Mouse (Mus musculus) lung, embryonic 16.5 days (tissue): Measurements from ENCODE around the gene Eid2. TPM values are rescaled to one million over a fixed set of nuclear protein-coding genes. Genes with fewer than 3 reads are reported as not detected.

Experiments used
- ATAC-seq: fragments of 200-750 bp; cut with Nextera tagmentation; 2 replicates; pipeline ENCODE4 v1.8.0; 2017; ENCODE audit warnings: low read depth, mild to moderate bottlenecking, moderate library complexity
- H3K27ac ChIP-seq: fragments of 300-500 bp; sonication (generic); 2 replicates; pipeline ENCODE4 v1.5.1; 2014; ENCODE audit warnings: mild to moderate bottlenecking, control low read depth, low read length
- H3K27me3 ChIP-seq: fragments of 300-500 bp; sonication (generic); 2 replicates; pipeline ENCODE4 v1.6.1; 2014; ENCODE audit warnings: low read depth, low read length, mixed read lengths; ENCODE audit not compliant: control insufficient read depth, insufficient read depth
- H3K36me3 ChIP-seq: fragments of 300-500 bp; sonication (generic); 2 replicates; pipeline ENCODE4 v1.6.1; 2014; ENCODE audit warnings: low read length; ENCODE audit not compliant: control insufficient read depth, insufficient read depth
- H3K4me1 ChIP-seq: fragments of 300-500 bp; sonication (generic); replicated peaks from 2 replicates; pipeline ENCODE4 v1.6.1; 2014; ENCODE audit warnings: low read length, mixed read lengths; ENCODE audit not compliant: control insufficient read depth, insufficient read depth
- H3K4me2 ChIP-seq: fragments of 300-500 bp; sonication (generic); 2 replicates; pipeline ENCODE4 v1.6.1; 2014; ENCODE audit warnings: low read depth, low read length, control low read depth
- H3K4me3 ChIP-seq: fragments of 300-500 bp; sonication (generic); 2 replicates; pipeline ENCODE4 v1.5.1; 2014; ENCODE audit warnings: mild to moderate bottlenecking, low read length, control low read depth
- H3K9ac ChIP-seq: fragments of 300-500 bp; sonication (generic); 2 replicates; pipeline ENCODE4 v1.6.1; 2014; ENCODE audit warnings: low read length, control low read depth
- H3K9me3 ChIP-seq: fragments of 300-500 bp; sonication (generic); 2 replicates; pipeline ENCODE4 v1.6.1; 2016; ENCODE audit warnings: low read length; ENCODE audit not compliant: control insufficient read depth
- WGBS: fragments of 180-500 bp; shearing (Covaris S2); extraction: QIAGEN DNeasy Blood & Tissue Kit; methylation state at CpG from one replicate; pipeline ENCODE4 v1.1.7; 2014; 5-methylcytosine and 5-hydroxymethylcytosine counted together
- polyA plus RNA-seq: library from polyadenylated mRNA; unstranded; fragments of >200 nt; fragmentation: Nextera tagmentation; extraction: Ambion mirVana; gene quantifications from 2 replicates; pipeline ENCODE4 v1.2.1, GENCODE M21; 2015

Gene Eid2
- polyA plus RNA-seq, 1 experiment from 2014 or later: 1.2 TPM

GRCm38 (mm10) chr7:28262861-28263260, 4.8 kb upstream of the Eid2 start:
- no peaks in the 10 kb centered on the region for H3K36me3 ChIP-seq
- no peaks in the 10 kb centered on the region for H3K27me3 ChIP-seq
- no peaks in the 10 kb centered on the region for H3K4me1 ChIP-seq
- WGBS: 45% methylated on average over 5 of the region's 5 CpGs
- no peaks in the 10 kb centered on the region for H3K9me3 ChIP-seq
- no peak for ATAC-seq
- no peak overlapping the region for H3K9ac ChIP-seq
- H3K4me3 ChIP-seq: no peak overlapping the region
- H3K4me2 ChIP-seq: no peak overlapping the region
- no peak overlapping the region for H3K27ac ChIP-seq

DNA sequence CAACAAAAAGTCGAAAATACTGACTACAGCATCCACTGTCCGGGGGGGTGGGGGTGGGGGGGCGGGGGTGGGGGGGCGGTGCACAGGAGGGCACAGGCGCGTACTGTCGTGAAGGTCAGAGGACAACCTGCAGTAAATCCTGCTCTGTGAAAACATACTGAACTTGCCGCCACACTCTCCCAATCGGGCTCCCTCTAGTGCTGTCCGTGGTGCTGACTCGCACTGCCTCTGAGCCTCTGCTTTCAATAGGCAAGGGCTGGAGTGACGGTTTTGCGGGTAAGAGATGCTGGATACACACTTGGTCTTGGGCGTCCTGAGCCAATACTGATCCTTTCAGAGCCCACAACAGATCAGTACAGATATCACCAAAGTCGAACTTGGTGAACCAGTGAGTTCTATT, 3.9 kb upstream of the Eid2 start:
- Histone ChIP-seq H3K4me2 (no peak overlapping the region), H3K27me3 (no peaks in the 10 kb centered on the region), H3K27ac (no peak overlapping the region), H3K9me3 (no peaks in the 10 kb centered on the region), H3K4me1 (peaks cover 5% of the 10 kb centered on the region), H3K36me3 (no peaks in the 10 kb centered on the region), H3K9ac (no peak overlapping the region), H3K4me3 (no peak overlapping the region)
- WGBS: 4% methylated on average over 15 of the region's 15 CpGs
- 0 out of 2 replicates have a peak, but pooled peaks have one; percentile 21 for ATAC-seq

- H3K4me3 ChIP-seq: no peak overlapping the region
- no peak overlapping the region for H3K27ac ChIP-seq
- no peaks in the 10 kb centered on the region for H3K27me3 ChIP-seq
- H3K9me3 ChIP-seq: no peaks in the 10 kb centered on the region
- no peak overlapping the region for H3K9ac ChIP-seq
- H3K36me3 ChIP-seq: no peaks in the 10 kb centered on the region
- peaks cover 10% of the 10 kb centered on the region for H3K4me1 ChIP-seq
- H3K4me2 ChIP-seq: no peak overlapping the region
- ATAC-seq: no peak
- WGBS: 88% methylated on average over 13 of the region's 13 CpGs
Measured at GRCm38 (mm10) chr7:28265391-28265790, 2.3 kb upstream of the Eid2 start.

GRCm38 (mm10) chr7:28268042-28268531, 406 bp downstream of the Eid2 start:
- Histone ChIP-seq H3K27ac (peak overlapping the region; percentile 68), H3K9me3 (no peaks in the 10 kb centered on the region), H3K4me1 (peaks cover 10% of the 10 kb centered on the region), H3K27me3 (no peaks in the 10 kb centered on the region), H3K36me3 (0 out of 2 replicates have a peak, but pooled peaks cover 2% of the 10 kb centered on the region), H3K4me2 (peak overlapping the region; percentile 81), H3K9ac (peak overlapping the region; percentile 98), H3K4me3 (peak overlapping the region; percentile 86)
- under 1% methylated on average over 46 of the region's 62 CpGs for WGBS
- peak; percentile 76 for ATAC-seq

- ATAC-seq: no peak
- 0 out of 2 replicates have a peak, but pooled peaks cover 2% of the 10 kb centered on the region for H3K36me3 ChIP-seq
- H3K27ac ChIP-seq: peak overlapping the region; percentile 68
- 16% methylated on average over 16 of the region's 16 CpGs for WGBS
- no peaks in the 10 kb centered on the region for H3K9me3 ChIP-seq
- no peaks in the 10 kb centered on the region for H3K27me3 ChIP-seq
- peaks cover 10% of the 10 kb centered on the region for H3K4me1 ChIP-seq
- peak overlapping the region; percentile 86 for H3K4me3 ChIP-seq
- peak overlapping the region; percentile 98 for H3K9ac ChIP-seq
- H3K4me2 ChIP-seq: peak overlapping the region; percentile 81
Measured at GRCm38 (mm10) chr7:28268576-28268975, 895 bp downstream of the Eid2 start.

DNA sequence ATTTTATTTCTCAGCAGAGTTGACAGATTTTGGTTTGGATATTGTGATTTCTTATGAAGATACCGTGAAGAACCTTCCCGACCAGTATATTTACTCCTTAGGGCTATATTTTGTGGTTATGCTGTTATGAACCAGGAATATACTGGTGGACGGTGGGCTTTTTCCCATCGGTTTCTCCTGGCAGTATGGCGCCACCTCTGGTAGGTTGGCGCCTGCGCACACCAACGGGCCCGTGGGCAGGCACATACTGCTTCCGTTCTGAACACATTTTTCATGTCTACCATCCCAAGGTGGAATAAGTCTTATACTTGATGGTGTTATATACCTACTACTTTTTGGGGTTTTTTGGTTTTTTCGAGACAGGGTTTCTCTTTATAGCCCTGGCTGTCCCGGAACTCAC, 1.7 kb downstream of the Eid2 start:
- Histone ChIP-seq H3K27me3 (no peaks in the 10 kb centered on the region), H3K27ac (no peak overlapping the region), H3K4me1 (peaks cover 10% of the 10 kb centered on the region), H3K4me2 (peak overlapping the region; percentile 81; the same call in 1 of the 2 replicates), H3K4me3 (no peak overlapping the region), H3K9me3 (no peaks in the 10 kb centered on the region), H3K9ac (no peak overlapping the region), H3K36me3 (0 out of 2 replicates have a peak, but pooled peaks cover 2% of the 10 kb centered on the region)
- no peak for ATAC-seq
- WGBS: 91% methylated on average over 12 of the region's 12 CpGs

DNA sequence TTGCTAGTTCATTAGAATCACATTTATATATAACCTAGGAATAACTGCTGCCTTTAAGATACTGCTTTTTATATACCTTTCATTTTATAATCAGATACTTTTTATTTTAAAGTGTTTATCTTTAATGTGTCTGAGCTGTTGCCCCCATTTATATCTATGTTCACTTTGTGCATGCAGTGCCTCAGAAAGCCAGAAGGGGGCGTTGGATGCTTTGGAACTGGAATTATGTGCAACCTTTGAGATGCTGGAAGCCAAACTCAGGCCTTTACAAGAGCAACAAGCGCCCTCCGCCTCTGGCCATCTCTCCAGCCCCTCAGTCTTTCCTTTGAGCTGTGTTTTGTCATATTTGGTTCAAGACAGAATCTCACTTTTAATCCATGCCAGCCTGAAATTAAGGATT, 4.1 kb downstream of the Eid2 start:
- WGBS: 70% methylated on average over 3 of the region's 3 CpGs
- Histone ChIP-seq H3K4me1 (peaks cover 10% of the 10 kb centered on the region), H3K4me3 (no peak overlapping the region), H3K4me2 (no peak overlapping the region), H3K27ac (no peak overlapping the region), H3K9ac (no peak overlapping the region), H3K27me3 (no peaks in the 10 kb centered on the region), H3K36me3 (0 out of 2 replicates have a peak, but pooled peaks cover 2% of the 10 kb centered on the region), H3K9me3 (no peaks in the 10 kb centered on the region)
- ATAC-seq: no peak

GRCm38 (mm10) chr7:28277237-28277614, 9.5 kb downstream of the Eid2 start:
- ATAC-seq: peak; percentile 5; the same call in 1 of the 2 replicates
- no peak overlapping the region; the same call in 1 of the 2 replicates for H3K4me3 ChIP-seq
- H3K27ac ChIP-seq: no peak overlapping the region
- no peak overlapping the region for H3K9ac ChIP-seq
- H3K4me2 ChIP-seq: no peak overlapping the region
- H3K4me1 ChIP-seq: peaks cover 9% of the 10 kb centered on the region
- no peaks in the 10 kb centered on the region for H3K27me3 ChIP-seq
- H3K36me3 ChIP-seq: no peaks in the 10 kb centered on the region
- no peaks in the 10 kb centered on the region for H3K9me3 ChIP-seq
- WGBS: 59% methylated on average over 8 of the region's 8 CpGs

- no peaks in the 10 kb centered on the region for H3K9me3 ChIP-seq
- H3K9ac ChIP-seq: peak within 1 kb of the TSS; percentile 95
- H3K4me1 ChIP-seq: peaks cover 9% of the 10 kb centered on the region
- ATAC-seq: peak; percentile 83
- peak within 1 kb of the TSS; percentile 85 for H3K4me2 ChIP-seq
- peak within 1 kb of the TSS; percentile 52; the same call in 1 of the 2 replicates for H3K27ac ChIP-seq
- H3K27me3 ChIP-seq: no peaks in the 10 kb centered on the region
- H3K4me3 ChIP-seq: peak within 1 kb of the TSS; percentile 80
- WGBS: 2% methylated on average over 67 of the region's 68 CpGs
- no peaks in the 10 kb centered on the region for H3K36me3 ChIP-seq
Measured at GRCm38 (mm10) chr7:28277615-28278278, 10.1 kb downstream of the Eid2 start, which contains the start of gene Eid2b. Gene Eid2b (plus strand): TSS chr7:28277739.
